Mouse (Mus musculus) lung, embryonic 15.5 days (tissue): Measurements from ENCODE around the gene Rsu1. TPM values are rescaled to one million over a fixed set of nuclear protein-coding genes. Genes with fewer than 3 reads are reported as not detected.
A peak's percentile ranks its signal among the peaks of the same experiment; 100 is the strongest.

ENCODE experiments used
- ATAC-seq: fragments of 200-750 bp; cut with Nextera tagmentation; 2 replicates; pipeline ENCODE4 v1.8.0; 2017; ENCODE audit warnings: moderate number of reproducible peaks, borderline replicate concordance; ENCODE audit not compliant: low FRiP score, low TSS enrichment; ENCODE audit errors: extremely low read depth
- H3K27ac ChIP-seq: fragments of 300-500 bp; sonication (generic); 2 replicates; pipeline ENCODE4 v1.5.1; 2015; ENCODE audit warnings: moderate library complexity, mild to moderate bottlenecking, inconsistent platforms
- H3K27me3 ChIP-seq: fragments of 300-500 bp; sonication (generic); 2 replicates; pipeline ENCODE4 v1.6.1; 2015; ENCODE audit warnings: inconsistent platforms
- H3K36me3 ChIP-seq: fragments of 300-500 bp; sonication (generic); 2 replicates; pipeline ENCODE4 v1.6.1; 2015; ENCODE audit warnings: inconsistent platforms
- H3K4me1 ChIP-seq: fragments of 300-500 bp; sonication (generic); 2 replicates; pipeline ENCODE4 v1.6.1; 2015; ENCODE audit warnings: inconsistent platforms
- H3K4me2 ChIP-seq: fragments of 300-500 bp; sonication (generic); 2 replicates; pipeline ENCODE4 v1.6.1; 2015; ENCODE audit warnings: inconsistent platforms, mild to moderate bottlenecking, moderate library complexity
- H3K4me3 ChIP-seq: fragments of 300-500 bp; sonication (generic); 2 replicates; pipeline ENCODE4 v1.5.1; 2015; ENCODE audit warnings: mild to moderate bottlenecking, inconsistent platforms
- H3K9ac ChIP-seq: fragments of 300-500 bp; sonication (generic); 2 replicates; pipeline ENCODE4 v1.6.1; 2015; ENCODE audit warnings: inconsistent platforms
- H3K9me3 ChIP-seq: fragments of 300-500 bp; sonication (generic); 2 replicates; pipeline ENCODE4 v1.6.1; 2016; ENCODE audit warnings: inconsistent platforms
- WGBS: fragments of 180-500 bp; shearing (Covaris S2); methylation state at CpG from one replicate; pipeline ENCODE4 v1.1.7; 2015; 5-methylcytosine and 5-hydroxymethylcytosine counted together
- polyA plus RNA-seq: library from polyadenylated mRNA; unstranded; fragments of >200 nt; fragmentation: Nextera tagmentation; extraction: Ambion mirVana; gene quantifications from 2 replicates; pipeline ENCODE4 v1.2.1, GENCODE M21; 2015

Gene Rsu1
- polyA plus RNA-seq, 1 experiment from 2014 or later: 168 TPM

GRCm38 (mm10) chr2:13263150-13263549 is 8.1 kb downstream of the Rsu1 start:
- ATAC-seq: no peak
- H3K4me1 ChIP-seq: no peaks in the 10 kb centered on the region
- H3K27ac ChIP-seq: no peak overlapping the region
- no peak overlapping the region for H3K4me2 ChIP-seq
- 68% methylated on average over 4 of the region's 4 CpGs for WGBS
- H3K36me3 ChIP-seq: peaks cover 5% of the 10 kb centered on the region; the same call in 1 of the 2 replicates
- no peak overlapping the region for H3K9ac ChIP-seq
- H3K9me3 ChIP-seq: no peaks in the 10 kb centered on the region
- no peaks in the 10 kb centered on the region for H3K27me3 ChIP-seq
- no peak overlapping the region for H3K4me3 ChIP-seq

- no peak for ATAC-seq
- no peaks in the 10 kb centered on the region for H3K9me3 ChIP-seq
These were observed 12.6 kb downstream of the Rsu1 start for GRCm38 (mm10) chr2:13258606-13259005.

DNA sequence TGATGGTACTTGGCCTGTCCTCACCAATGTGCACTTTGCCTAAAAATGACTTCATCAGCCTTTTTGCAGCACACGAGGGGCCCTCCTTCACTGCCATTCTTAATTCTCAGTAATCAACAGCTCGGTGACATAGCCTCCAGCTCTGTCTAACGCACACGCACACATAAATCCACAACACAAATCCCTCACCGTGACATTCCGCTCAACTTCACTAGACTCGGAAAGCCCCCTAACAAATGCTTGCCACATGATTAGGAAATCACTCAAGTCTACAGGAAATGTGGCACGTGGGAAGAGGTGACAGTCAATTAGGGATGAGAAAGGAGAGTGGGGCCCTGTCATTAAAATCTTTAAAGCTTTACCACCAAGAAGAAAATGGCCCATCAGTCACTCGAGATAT is 30.5 kb downstream of the Rsu1 start:
- ATAC-seq: no peak
- Histone ChIP-seq H3K27ac (no peak overlapping the region), H3K36me3 (0 out of 2 replicates have a peak, but pooled peaks cover 3% of the 10 kb centered on the region), H3K9ac (no peak overlapping the region), H3K4me3 (no peak overlapping the region), H3K9me3 (no peaks in the 10 kb centered on the region), H3K4me1 (no peaks in the 10 kb centered on the region), H3K27me3 (no peaks in the 10 kb centered on the region), H3K4me2 (no peak overlapping the region)
- 68% methylated on average over 9 of the region's 9 CpGs for WGBS

More at GRCm38 (mm10) chr2:13258606-13259005, 12.6 kb downstream of the Rsu1 start:
- Histone ChIP-seq H3K4me2 (no peak overlapping the region), H3K27ac (no peak overlapping the region), H3K9ac (no peak overlapping the region), H3K36me3 (peaks cover 12% of the 10 kb centered on the region), H3K4me1 (no peaks in the 10 kb centered on the region), H3K27me3 (no peaks in the 10 kb centered on the region), H3K4me3 (no peak overlapping the region)
- 69% methylated on average over 2 of the region's 2 CpGs for WGBS

DNA sequence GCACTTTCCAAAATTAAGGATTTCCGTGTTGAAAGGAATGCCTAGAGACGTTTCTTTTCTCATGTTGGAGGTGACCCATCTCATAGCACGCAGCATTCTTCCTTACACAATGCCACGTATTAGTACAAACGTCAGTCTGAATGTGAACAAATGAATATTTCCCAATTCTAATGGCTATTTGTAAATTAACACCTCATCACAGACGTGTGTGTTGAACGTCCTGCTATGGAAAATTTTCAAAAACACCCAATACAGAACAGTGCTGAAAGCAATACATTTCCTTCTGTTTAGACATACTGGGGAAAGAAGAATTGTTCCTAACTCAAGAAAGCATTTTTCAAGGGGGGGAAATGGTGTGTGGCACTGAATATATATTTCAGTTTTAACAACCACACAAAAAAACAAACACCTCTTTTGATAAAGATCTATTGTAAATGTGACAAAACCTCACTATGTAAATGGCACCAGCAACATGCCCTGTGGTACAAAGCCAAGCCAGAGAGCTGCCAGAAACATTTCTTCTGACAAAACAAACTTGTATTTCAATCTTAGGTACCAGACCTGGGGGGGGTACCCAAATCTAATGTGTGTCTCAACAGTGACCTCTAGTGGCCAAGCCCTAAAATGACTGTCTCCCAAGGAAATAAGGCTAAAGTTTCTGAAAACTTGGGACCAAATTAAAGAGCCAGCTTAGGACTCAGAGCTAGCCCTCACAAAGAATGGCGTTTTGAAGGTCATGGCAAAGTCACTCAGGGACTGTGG is 33.9 kb downstream of the Rsu1 start:
- Histone ChIP-seq H3K4me2 (no peak overlapping the region), H3K9me3 (no peaks in the 10 kb centered on the region), H3K4me1 (no peaks in the 10 kb centered on the region), H3K27ac (no peak overlapping the region), H3K4me3 (no peak overlapping the region), H3K27me3 (no peaks in the 10 kb centered on the region), H3K9ac (no peak overlapping the region), H3K36me3 (0 out of 2 replicates have a peak, but pooled peaks cover 3% of the 10 kb centered on the region)
- 36% methylated on average over 8 of the region's 8 CpGs for WGBS
- ATAC-seq: peak; percentile 64; the same call in 1 of the 2 replicates

GRCm38 (mm10) chr2:13235696-13236095 is 35.5 kb downstream of the Rsu1 start:
- H3K27me3 ChIP-seq: no peaks in the 10 kb centered on the region
- H3K27ac ChIP-seq: no peak overlapping the region
- 58% methylated on average over 5 of the region's 5 CpGs for WGBS
- no peaks in the 10 kb centered on the region for H3K9me3 ChIP-seq
- no peak overlapping the region for H3K4me3 ChIP-seq
- no peaks in the 10 kb centered on the region for H3K4me1 ChIP-seq
- ATAC-seq: no peak
- H3K9ac ChIP-seq: no peak overlapping the region
- no peak overlapping the region for H3K4me2 ChIP-seq
- H3K36me3 ChIP-seq: 0 out of 2 replicates have a peak, but pooled peaks cover 3% of the 10 kb centered on the region

- Histone ChIP-seq H3K9ac (no peak overlapping the region), H3K4me2 (no peak overlapping the region), H3K27me3 (no peaks in the 10 kb centered on the region), H3K4me1 (no peaks in the 10 kb centered on the region), H3K4me3 (no peak overlapping the region), H3K27ac (no peak overlapping the region), H3K9me3 (no peaks in the 10 kb centered on the region), H3K36me3 (0 out of 2 replicates have a peak, but pooled peaks cover 3% of the 10 kb centered on the region)
- no peak for ATAC-seq
- WGBS: 83% methylated on average over 10 of the region's 10 CpGs
These were observed 36.4 kb downstream of the Rsu1 start for GRCm38 (mm10) chr2:13234796-13235195.

DNA sequence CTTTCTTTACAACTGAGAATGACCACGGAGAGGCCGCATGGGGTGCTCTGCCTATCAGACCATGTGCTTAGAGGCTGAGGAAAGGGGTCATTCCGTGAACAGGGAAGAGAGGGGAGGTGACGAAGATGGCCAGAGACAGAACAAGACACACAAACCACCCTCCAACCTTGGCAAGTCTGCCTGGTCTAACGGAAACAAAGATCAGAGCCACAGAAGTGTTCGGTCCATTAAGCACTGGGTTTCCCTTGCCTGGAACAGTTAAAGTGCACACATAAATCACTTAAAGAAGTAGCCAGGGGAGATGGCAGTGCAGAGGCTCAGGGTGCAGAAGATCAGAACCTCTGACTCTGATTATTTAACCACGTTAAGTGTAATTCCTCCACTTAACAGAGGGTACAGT is 37.3 kb downstream of the Rsu1 start:
- 41% methylated on average over 7 of the region's 7 CpGs for WGBS
- Histone ChIP-seq H3K4me2 (no peak overlapping the region), H3K27me3 (no peaks in the 10 kb centered on the region), H3K4me3 (no peak overlapping the region), H3K9me3 (no peaks in the 10 kb centered on the region), H3K36me3 (no peaks in the 10 kb centered on the region), H3K4me1 (no peaks in the 10 kb centered on the region), H3K27ac (no peak overlapping the region), H3K9ac (no peak overlapping the region)
- no peak for ATAC-seq

DNA sequence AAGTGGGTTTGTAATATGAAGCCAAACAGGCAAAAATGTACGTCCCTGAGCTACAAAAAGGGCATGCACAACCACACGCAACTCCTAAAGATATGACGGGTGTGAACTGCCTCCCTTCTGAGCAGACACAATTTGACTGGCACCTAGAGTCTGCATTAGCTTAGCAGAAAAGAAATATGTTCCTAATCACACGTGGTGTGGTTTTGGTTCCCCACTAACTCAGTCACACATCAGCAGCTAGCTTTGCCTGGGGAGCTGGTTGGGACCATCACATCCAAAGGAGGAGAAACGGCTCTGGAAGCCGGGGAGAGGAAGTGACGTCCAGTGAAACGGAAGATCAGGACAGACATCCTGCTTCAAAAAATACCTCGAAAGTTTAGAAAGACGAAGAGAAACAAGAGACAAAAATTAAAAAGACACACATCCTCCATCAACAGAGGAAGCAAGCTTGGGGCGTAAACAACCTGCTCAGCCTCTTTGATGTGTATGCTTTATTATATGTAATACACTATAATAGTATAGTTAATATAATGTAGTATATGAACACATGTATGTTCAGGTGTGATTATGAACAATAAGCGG is 37.9 kb downstream of the Rsu1 start:
- H3K4me1 ChIP-seq: no peaks in the 10 kb centered on the region

DNA sequence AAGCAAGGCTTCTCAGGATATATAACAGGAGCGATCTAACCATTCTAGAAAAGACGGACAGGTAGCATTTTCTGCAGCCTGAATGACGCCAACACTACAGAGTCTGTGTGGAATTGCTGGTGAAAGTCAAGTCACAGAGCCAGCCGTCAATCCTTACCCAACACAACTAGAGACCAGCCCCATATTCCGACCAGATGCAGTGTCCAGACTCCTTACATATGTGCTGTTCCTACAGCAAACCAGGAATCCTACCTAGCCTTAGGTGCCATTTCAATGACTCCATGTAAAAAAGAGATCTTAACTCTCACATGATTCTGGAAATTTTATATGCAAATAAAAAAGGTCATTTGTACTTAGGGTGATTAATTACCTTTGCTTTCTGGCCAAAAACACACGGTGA is 38.9 kb downstream of the Rsu1 start:
- Histone ChIP-seq H3K9ac (no peak overlapping the region), H3K27me3 (no peaks in the 10 kb centered on the region), H3K9me3 (no peaks in the 10 kb centered on the region), H3K36me3 (no peaks in the 10 kb centered on the region), H3K4me1 (no peaks in the 10 kb centered on the region), H3K4me2 (no peak overlapping the region), H3K4me3 (no peak overlapping the region), H3K27ac (no peak overlapping the region)
- ATAC-seq: no peak
- 85% methylated on average over 6 of the region's 6 CpGs for WGBS

More for the DNA sequence above, 37.9 kb downstream of the Rsu1 start:
- ATAC-seq: no peak
- Histone ChIP-seq H3K4me3 (no peak overlapping the region), H3K27ac (no peak overlapping the region), H3K9ac (no peak overlapping the region), H3K4me2 (no peak overlapping the region), H3K9me3 (no peaks in the 10 kb centered on the region), H3K36me3 (no peaks in the 10 kb centered on the region), H3K27me3 (no peaks in the 10 kb centered on the region)
- 65% methylated on average over 12 of the region's 12 CpGs for WGBS

DNA sequence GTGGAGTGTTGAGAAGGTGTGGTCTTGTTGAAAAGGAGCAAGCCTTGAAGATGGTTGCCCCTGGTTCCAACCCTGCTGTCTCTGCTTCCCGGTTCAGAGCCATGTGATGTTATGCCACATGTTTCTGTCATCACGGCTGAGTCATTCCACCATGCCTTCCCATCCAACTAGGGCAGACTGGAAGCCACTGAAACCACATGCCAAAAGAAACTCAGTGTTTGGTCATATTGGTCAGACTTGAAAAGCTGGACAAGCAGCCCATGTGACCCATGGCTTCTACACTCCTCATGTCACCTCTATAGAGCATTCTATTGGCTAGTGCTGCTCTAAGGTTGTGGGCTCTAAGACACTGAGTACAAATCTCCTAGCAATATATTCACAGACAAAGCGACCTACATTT is 41.5 kb downstream of the Rsu1 start:
- Histone ChIP-seq H3K4me3 (no peak overlapping the region), H3K9ac (no peak overlapping the region), H3K27me3 (no peaks in the 10 kb centered on the region), H3K4me2 (no peak overlapping the region), H3K27ac (no peak overlapping the region), H3K9me3 (no peaks in the 10 kb centered on the region), H3K4me1 (no peaks in the 10 kb centered on the region), H3K36me3 (no peaks in the 10 kb centered on the region)
- WGBS: 93% methylated on average over 3 of the region's 3 CpGs
- ATAC-seq: no peak

DNA sequence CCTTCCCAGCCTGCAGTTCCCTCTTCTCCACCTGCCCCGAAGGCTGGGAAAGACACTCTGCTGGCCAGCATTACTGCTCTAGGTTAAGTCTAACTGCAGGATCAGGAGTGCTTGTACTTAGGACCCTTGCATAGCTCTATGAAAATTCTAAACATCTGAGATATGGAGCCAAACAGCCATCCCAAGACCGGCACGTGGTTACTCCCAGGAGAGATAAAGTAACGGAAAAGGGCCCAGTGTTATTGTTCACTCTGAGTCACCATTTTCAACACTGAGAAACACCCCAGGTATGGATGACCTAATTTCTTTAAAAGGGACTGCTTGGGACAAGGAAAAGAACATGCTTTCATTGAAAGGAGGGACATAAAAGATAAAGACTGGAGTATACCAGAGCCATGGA is 45.2 kb downstream of the Rsu1 start:
- Histone ChIP-seq H3K36me3 (no peaks in the 10 kb centered on the region), H3K4me2 (no peak overlapping the region), H3K4me1 (no peaks in the 10 kb centered on the region), H3K27me3 (no peaks in the 10 kb centered on the region), H3K9ac (no peak overlapping the region), H3K9me3 (no peaks in the 10 kb centered on the region), H3K4me3 (no peak overlapping the region), H3K27ac (no peak overlapping the region)
- 79% methylated on average over 4 of the region's 4 CpGs for whole genome bisulfite sequencing
- no peak for ATAC-seq

- Histone ChIP-seq H3K36me3 (no peaks in the 10 kb centered on the region), H3K4me1 (no peaks in the 10 kb centered on the region), H3K27ac (no peak overlapping the region), H3K4me3 (no peak overlapping the region), H3K9ac (no peak overlapping the region), H3K9me3 (no peaks in the 10 kb centered on the region), H3K4me2 (no peak overlapping the region), H3K27me3 (no peaks in the 10 kb centered on the region)
- WGBS: 86% methylated on average over 3 of the region's 3 CpGs
- no peak for ATAC-seq
These were observed 46.7 kb downstream of the Rsu1 start for GRCm38 (mm10) chr2:13224546-13224945.
